Mouse (Mus musculus): ENCODE measurements around the gene Mapkapk3. TPM values are rescaled to one million over a fixed set of nuclear protein-coding genes. Genes with fewer than 3 reads are reported as not detected.
A peak's percentile ranks its signal among the peaks of the same experiment; 100 is the strongest.

The Mapkapk3 gene
- total and polyA plus RNA-seq, 3 experiments = 42.3 to 49.9 TPM; not detected in 1

- Histone ChIP-seq H3K9ac (ENCODE audit: control insufficient read depth, low read depth, low read length, poor library complexity, severe bottlenecking) (no peak overlapping the region), H3K27me3 (ENCODE audit: control insufficient read depth in 1 of 2, insufficient read depth in 2 of 2, low read length in 2 of 2) (no peaks in the 10 kb centered on the region), H3K36me3 (ENCODE audit: control insufficient read depth in 1 of 2, insufficient read depth in 2 of 2, low read length in 2 of 2) (peaks cover 0 to 17% of the 10 kb centered on the region in 2 experiments; a peak in 3 of 4 replicates), H3K79me2 (ENCODE audit: control insufficient read depth, insufficient read depth, low read length, poor library complexity) (no peaks in the 10 kb centered on the region), H3K9me3 (replicated peaks; ENCODE audit: insufficient read depth, low read length) (no peaks in the 10 kb centered on the region), H3K27ac (ENCODE audit: control insufficient read depth, low read depth, low read length) (no peak overlapping the region), H3K4me3 (ENCODE audit: control insufficient read depth in 1 of 2, insufficient read depth in 1 of 2, low read depth in 2 of 2, low read length in 2 of 2) (no peak overlapping the region), H3K4me1 (ENCODE audit: control insufficient read depth in 1 of 2, insufficient read depth in 2 of 2, low read length in 2 of 2) (peaks cover 18 to 31% of the 10 kb centered on the region in 2 experiments)
- DNase-seq (ENCODE audit: low read depth, low spot score) = no peak
- TF ChIP-seq ZC3H11A (IDR thresholded peaks at IDR 0.05; ENCODE audit: low read depth, low read length) (no peak), JUND (IDR thresholded peaks at IDR 0.05; ENCODE audit: low read depth, low read length) (no peak), MAFK (IDR thresholded peaks at IDR 0.05; ENCODE audit: borderline replicate concordance, low read depth, low read length) (no peak), CHD1 (IDR thresholded peaks at IDR 0.05; ENCODE audit: low read depth, low read length) (no peak), RAD21 (IDR thresholded peaks at IDR 0.05; ENCODE audit: low read depth, low read length) (no peak), TCF12 (IDR thresholded peaks at IDR 0.05; ENCODE audit: low read depth, low read length) (0 out of 2 replicates have a peak, but pooled peaks have one; percentile 58), USF1 (IDR thresholded peaks at IDR 0.05; ENCODE audit: low read depth, low read length) (peak; percentile 84), CTCF (IDR thresholded peaks at IDR 0.05 in 2 of 3, conservative IDR thresholded peaks at IDR 0.05 in 1 of 3; ENCODE audit: control insufficient read depth in 1 of 3, insufficient read depth in 1 of 3, low read depth in 2 of 3, low read length in 3 of 3, poor library complexity in 1 of 3, severe bottlenecking in 1 of 3) (peak in 1 of 3 experiments; percentile 15; a peak in 2 of 6 replicates), GABPA (IDR thresholded peaks at IDR 0.05; ENCODE audit: low read depth, low read length) (no peak), MEF2A (IDR thresholded peaks at IDR 0.05; ENCODE audit: extremely low read depth, insufficient replicate concordance, low read depth, low read length, poor library complexity, severe bottlenecking) (no peak), MYC (IDR thresholded peaks at IDR 0.05; ENCODE audit: low read depth, low read length) (no peak), EP300 (IDR thresholded peaks at IDR 0.05; ENCODE audit: low read depth in 1 of 2, low read length in 2 of 2) (peak; percentile 40 to 68; a peak in 2 of 4 replicates), GATA1 (IDR thresholded peaks at IDR 0.05; ENCODE audit: low read depth, low read length) (0 out of 2 replicates have a peak, but pooled peaks have one; percentile 15), SIN3A (IDR thresholded peaks at IDR 0.05; ENCODE audit: low read length) (0 out of 2 replicates have a peak, but pooled peaks have one; percentile 21), BHLHE40 (IDR thresholded peaks at IDR 0.05; ENCODE audit: borderline replicate concordance, low read depth, low read length) (no peak), SMC3 (IDR thresholded peaks at IDR 0.05; ENCODE audit: low read depth, low read length) (no peak), MXI1 (IDR thresholded peaks at IDR 0.05; ENCODE audit: low read depth, low read length) (no peak)
Measured at GRCm38 (mm10) chr9:107261792-107262191, 27.9 kb downstream of the Mapkapk3 start.

GRCm38 (mm10) chr9:107260836-107261235 lies 28.8 kb downstream of the Mapkapk3 start:
- Histone ChIP-seq H3K36me3 (ENCODE audit: control insufficient read depth in 1 of 2, insufficient read depth in 2 of 2, low read length in 2 of 2) (peaks cover 0 to 16% of the 10 kb centered on the region in 2 experiments; a peak in 3 of 4 replicates), H3K4me1 (ENCODE audit: control insufficient read depth in 1 of 2, insufficient read depth in 2 of 2, low read length in 2 of 2) (peaks cover 18 to 30% of the 10 kb centered on the region in 2 experiments), H3K4me3 (ENCODE audit: control insufficient read depth in 1 of 2, insufficient read depth in 1 of 2, low read depth in 2 of 2, low read length in 2 of 2) (no peak overlapping the region), H3K79me2 (ENCODE audit: control insufficient read depth, insufficient read depth, low read length, poor library complexity) (no peaks in the 10 kb centered on the region), H3K9me3 (replicated peaks; ENCODE audit: insufficient read depth, low read length) (no peaks in the 10 kb centered on the region), H3K9ac (ENCODE audit: control insufficient read depth, low read depth, low read length, poor library complexity, severe bottlenecking) (peak overlapping the region; percentile 41), H3K27ac (ENCODE audit: control insufficient read depth, low read depth, low read length) (peak overlapping the region; percentile 57), H3K27me3 (ENCODE audit: control insufficient read depth in 1 of 2, insufficient read depth in 2 of 2, low read length in 2 of 2) (no peaks in the 10 kb centered on the region)
- peak; percentile 84 for DNase-seq (ENCODE audit: low read depth, low spot score)
- TF ChIP-seq E2F4 (IDR thresholded peaks at IDR 0.05; ENCODE audit: borderline replicate concordance, low read depth, low read length) (no peak), KAT2A (conservative IDR thresholded peaks at IDR 0.05; ENCODE audit: low read depth, low read length) (no peak), NELFE (IDR thresholded peaks at IDR 0.05; ENCODE audit: low read depth, low read length) (no peak), MAX (IDR thresholded peaks at IDR 0.05; ENCODE audit: low read length) (peak; percentile 86), ELF1 (IDR thresholded peaks at IDR 0.05; ENCODE audit: low read depth, low read length) (no peak), ZKSCAN1 (IDR thresholded peaks at IDR 0.05; ENCODE audit: low read depth, low read length) (no peak), SMC3 (IDR thresholded peaks at IDR 0.05; ENCODE audit: low read depth, low read length) (no peak), EP300 (IDR thresholded peaks at IDR 0.05; ENCODE audit: low read depth in 1 of 2, low read length in 2 of 2) (no peak), TBP (IDR thresholded peaks at IDR 0.05; ENCODE audit: low read depth, low read length) (0 out of 2 replicates have a peak, but pooled peaks have one; percentile 44), USF1 (IDR thresholded peaks at IDR 0.05; ENCODE audit: low read depth, low read length) (no peak), BHLHE40 (IDR thresholded peaks at IDR 0.05; ENCODE audit: borderline replicate concordance, low read depth, low read length) (0 out of 2 replicates have a peak, but pooled peaks have one; percentile 39), GATA1 (IDR thresholded peaks at IDR 0.05; ENCODE audit: low read depth, low read length) (no peak), MAZ (IDR thresholded peaks at IDR 0.05; ENCODE audit: low read depth, low read length) (no peak), SIN3A (IDR thresholded peaks at IDR 0.05; ENCODE audit: low read length) (peak; percentile 38; the same call in 1 of the 2 replicates), ZC3H11A (IDR thresholded peaks at IDR 0.05; ENCODE audit: low read depth, low read length) (no peak), POLR2A (IDR thresholded peaks at IDR 0.05; ENCODE audit: control insufficient read depth in 1 of 2, insufficient read depth in 1 of 2, low read depth in 1 of 2, low read length in 2 of 2, poor library complexity in 1 of 2) (peak in 1 of 2 experiments; percentile 26; a peak in 1 of 4 replicates), USF2 (IDR thresholded peaks at IDR 0.05; ENCODE audit: borderline replicate concordance in 1 of 2, insufficient read depth in 1 of 2, low read depth in 1 of 2, low read length in 2 of 2) (no peak), MEF2A (IDR thresholded peaks at IDR 0.05; ENCODE audit: extremely low read depth, insufficient replicate concordance, low read depth, low read length, poor library complexity, severe bottlenecking) (no peak), ZMIZ1 (IDR thresholded peaks at IDR 0.05; ENCODE audit: low read depth, low read length) (no peak), CTCF (IDR thresholded peaks at IDR 0.05 in 2 of 3, conservative IDR thresholded peaks at IDR 0.05 in 1 of 3; ENCODE audit: control insufficient read depth in 1 of 3, insufficient read depth in 1 of 3, low read depth in 2 of 3, low read length in 3 of 3, poor library complexity in 1 of 3, severe bottlenecking in 1 of 3) (no peak), RAD21 (IDR thresholded peaks at IDR 0.05; ENCODE audit: low read depth, low read length) (no peak)
